Mouse (Mus musculus) testis, postnatal 10 days (tissue): ENCODE measurements around the gene Wdr45.
"Not testable (repeated sequence)": the region's sequence is repeated elsewhere in the genome, so short reads cannot be mapped to it uniquely, and the experiment has no call there.

Experiments used
- DNase-seq: peaks from one replicate; pipeline ENCODE4 v3.0.0; 2021; ENCODE audit warnings: low spot score

Gene Wdr45

GRCm38 (mm10) chrX:7721514-7722281 is 7.6 kb downstream of the Wdr45 start, which contains the start of gene Gm45208:
Gene Gm45208 (plus strand): TSS chrX:7722245.
- DNase-seq: peak; percentile 67

- DNase-seq: no peak
These were observed 8.1 kb downstream of the Wdr45 start for GRCm38 (mm10) chrX:7722282-7722611.

- DNase-seq: no peak
These were observed 8.6 kb downstream of the Wdr45 start for GRCm38 (mm10) chrX:7722691-7723090.

- no peak for DNase-seq
These were observed 10.0 kb downstream of the Wdr45 start for GRCm38 (mm10) chrX:7724135-7724534.

GRCm38 (mm10) chrX:7725841-7726240 is 11.7 kb downstream of the Wdr45 start:
- DNase-seq: no peak

- no peak for DNase-seq
These were observed 13.0 kb downstream of the Wdr45 start for GRCm38 (mm10) chrX:7727176-7727575.

GRCm38 (mm10) chrX:7728215-7728921 is 14.2 kb downstream of the Wdr45 start, which contains the start of gene Praf2:
Gene Praf2 (plus strand): TSS chrX:7728439.
- DNase-seq: peak; percentile 58

- DNase-seq: no peak
These were observed 14.8 kb downstream of the Wdr45 start for GRCm38 (mm10) chrX:7728922-7729265.

GRCm38 (mm10) chrX:7733571-7734156 is 19.5 kb downstream of the Wdr45 start:
- DNase-seq: peak; percentile 84

GRCm38 (mm10) chrX:7739336-7740081 is 25.4 kb downstream of the Wdr45 start:
- peak; percentile 69 for DNase-seq

GRCm38 (mm10) chrX:7740082-7740819 is 26.1 kb downstream of the Wdr45 start:
- DNase-seq: no peak

- no peak for DNase-seq
These were observed 27.0 kb downstream of the Wdr45 start for GRCm38 (mm10) chrX:7741103-7741502.

- DNase-seq: no peak
These were observed 29.3 kb downstream of the Wdr45 start for GRCm38 (mm10) chrX:7743470-7743869.

- DNase-seq: no peak
These were observed 30.8 kb downstream of the Wdr45 start for GRCm38 (mm10) chrX:7744940-7745339.

GRCm38 (mm10) chrX:7745429-7745828 is 31.3 kb downstream of the Wdr45 start:
- no peak for DNase-seq

GRCm38 (mm10) chrX:7750432-7751116 is 36.4 kb downstream of the Wdr45 start, which contains the start of gene Ccdc120:
Gene Ccdc120 (minus strand): TSS chrX:7750905.
- peak; percentile 81 for DNase-seq

- not testable (repeated sequence) for DNase-seq
These were observed 39.5 kb downstream of the Wdr45 start for GRCm38 (mm10) chrX:7753627-7754026.

GRCm38 (mm10) chrX:7762137-7762920 is 48.2 kb downstream of the Wdr45 start, which contains the start of gene Tfe3:
Gene Tfe3 (plus strand): TSS chrX:7762560.
- peak; percentile 91 for DNase-seq

GRCm38 (mm10) chrX:7762921-7763197 is 48.7 kb downstream of the Wdr45 start:
- no peak for DNase-seq

- peak; percentile 64 for DNase-seq
These were observed 49.7 kb downstream of the Wdr45 start for GRCm38 (mm10) chrX:7763631-7764393.
